Mouse (Mus musculus) myocyte (in vitro differentiated cells): ENCODE data around the gene Pigk. TPM values are rescaled to one million over a fixed set of nuclear protein-coding genes. Genes with fewer than 3 reads are reported as not detected.
"Not testable (repeated sequence)": the region's sequence is repeated elsewhere in the genome, so short reads cannot be mapped to it uniquely, and the experiment has no call there.

ENCODE experiments used
- H3K27me3 ChIP-seq: one replicate; pipeline ENCODE4 v1.6.1; 2011; ENCODE audit not compliant: control insufficient read depth, insufficient read depth, insufficient read length
- H3K36me3 ChIP-seq: one replicate; pipeline ENCODE4 v1.6.1; 2011; ENCODE audit not compliant: control insufficient read depth, insufficient read depth
- H3K4me2 ChIP-seq: one replicate; pipeline ENCODE4 v1.6.1; 2011; ENCODE audit warnings: low read depth, control low read depth
- H3K4me3 ChIP-seq: one replicate; pipeline ENCODE4 v1.5.1; 2011; ENCODE audit warnings: mild to moderate bottlenecking, control low read depth, moderate library complexity
- H3K79me2 ChIP-seq: one replicate; pipeline ENCODE4 v1.6.1; 2011; ENCODE audit not compliant: control insufficient read depth, insufficient read depth
- H3ac ChIP-seq: one replicate; pipeline ENCODE4 v1.6.1; 2011; ENCODE audit not compliant: control insufficient read depth, insufficient read length
- CEBPB ChIP-seq: IDR thresholded peaks from 2 replicates; pipeline ENCODE4 v1.6.1; 2011; ENCODE audit warnings: mild to moderate bottlenecking, moderate library complexity; ENCODE audit not compliant: poor library complexity, insufficient read depth, severe bottlenecking
- E2F4 ChIP-seq: IDR thresholded peaks from one replicate; pipeline ENCODE4 v1.6.1; 2011; ENCODE audit warnings: mild to moderate bottlenecking, control low read depth, moderate library complexity; ENCODE audit not compliant: insufficient read depth
- MAX ChIP-seq: IDR thresholded peaks from one replicate; pipeline ENCODE4 v1.6.1; 2011; ENCODE audit warnings: low read depth, mild to moderate bottlenecking, control low read depth
- MYOD1 ChIP-seq, 3 experiments: IDR thresholded peaks; one replicate each; pipeline ENCODE4 v1.6.1; 2011; ENCODE audit warnings: control low read depth in 2 of 3, low read depth in 2 of 3, mild to moderate bottlenecking in 2 of 3, moderate library complexity in 1 of 3; ENCODE audit not compliant: insufficient read length in 2 of 3, control insufficient read depth in 1 of 3
- MYOG ChIP-seq, 3 experiments: IDR thresholded peaks; one replicate each; pipeline ENCODE4 v1.6.1; 2011; ENCODE audit warnings: control low read depth in 2 of 3, low read depth in 2 of 3, mild to moderate bottlenecking in 2 of 3; ENCODE audit not compliant: insufficient read length in 2 of 3, control insufficient read depth in 1 of 3, insufficient read depth in 1 of 3
- POLR2A ChIP-seq: IDR thresholded peaks from one replicate; pipeline ENCODE4 v1.6.1; 2011; ENCODE audit warnings: low read depth, mild to moderate bottlenecking, control low read depth, moderate library complexity; ENCODE audit not compliant: insufficient read length
- POLR2AphosphoS2 ChIP-seq: IDR thresholded peaks from one replicate; pipeline ENCODE4 v1.6.1; 2011; ENCODE audit warnings: low read depth, control low read depth; ENCODE audit not compliant: insufficient read length
- REST ChIP-seq: IDR thresholded peaks from one replicate; pipeline ENCODE4 v1.6.1; 2011; ENCODE audit warnings: mild to moderate bottlenecking, control low read depth, moderate library complexity; ENCODE audit not compliant: insufficient read depth, insufficient read length
- SRF ChIP-seq: IDR thresholded peaks from one replicate; pipeline ENCODE4 v1.6.1; 2011; ENCODE audit warnings: low read depth; ENCODE audit not compliant: control insufficient read depth, insufficient read length
- TCF12 ChIP-seq: IDR thresholded peaks from one replicate; pipeline ENCODE4 v1.6.1; 2011; ENCODE audit warnings: mild to moderate bottlenecking, control low read depth; ENCODE audit not compliant: poor library complexity, insufficient read depth, severe bottlenecking
- TCF3 ChIP-seq: IDR thresholded peaks from one replicate; pipeline ENCODE4 v1.6.1; 2011; ENCODE audit warnings: low read depth, control low read depth; ENCODE audit not compliant: insufficient read length
- USF1 ChIP-seq: IDR thresholded peaks from one replicate; pipeline ENCODE4 v1.6.1; 2011; ENCODE audit warnings: low read depth, mild to moderate bottlenecking, control low read depth, moderate library complexity
- polyA plus RNA-seq: library from polyadenylated mRNA; unstranded; fragments of >200 nt; fragmentation: generic; extraction: Trizol; gene quantifications from one replicate; pipeline ENCODE4 v1.2.1, GENCODE M21; 2012; ENCODE audit warnings: missing spikeins

Pigk gene
- polyA plus RNA-seq, 1 experiment, result 20.7 TPM

DNA sequence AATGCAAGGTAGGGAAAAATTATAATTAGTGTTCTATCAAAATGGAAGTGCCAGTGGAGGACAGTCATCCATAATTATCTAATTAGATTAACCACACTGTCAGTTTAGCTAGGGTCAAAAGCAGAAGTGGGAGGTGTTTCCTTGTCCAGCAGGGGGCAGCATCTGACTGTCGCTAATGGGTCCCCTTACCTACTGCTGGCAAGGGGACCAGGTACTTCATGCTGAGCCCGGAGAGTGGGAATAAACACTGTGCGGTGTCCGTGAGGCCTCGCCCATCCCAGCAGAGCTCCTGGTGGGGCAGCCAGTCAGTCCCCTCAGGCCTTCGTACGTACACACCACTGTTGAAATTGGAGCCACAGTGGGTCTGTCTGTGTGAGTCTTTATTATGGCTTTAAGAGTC, 69.9 kb downstream of the Pigk start:
- H3ac ChIP-seq, result no peak overlapping the region
- no peaks in the 10 kb centered on the region for H3K36me3 ChIP-seq
- H3K79me2 ChIP-seq, result no peaks in the 10 kb centered on the region
- no peak overlapping the region for H3K4me2 ChIP-seq
- H3K27me3 ChIP-seq, result no peaks in the 10 kb centered on the region
- no peak overlapping the region for H3K4me3 ChIP-seq
- TF ChIP-seq TCF3 (no peak), MAX (no peak), TCF12 (no peak), SRF (no peak), E2F4 (no peak)

DNA sequence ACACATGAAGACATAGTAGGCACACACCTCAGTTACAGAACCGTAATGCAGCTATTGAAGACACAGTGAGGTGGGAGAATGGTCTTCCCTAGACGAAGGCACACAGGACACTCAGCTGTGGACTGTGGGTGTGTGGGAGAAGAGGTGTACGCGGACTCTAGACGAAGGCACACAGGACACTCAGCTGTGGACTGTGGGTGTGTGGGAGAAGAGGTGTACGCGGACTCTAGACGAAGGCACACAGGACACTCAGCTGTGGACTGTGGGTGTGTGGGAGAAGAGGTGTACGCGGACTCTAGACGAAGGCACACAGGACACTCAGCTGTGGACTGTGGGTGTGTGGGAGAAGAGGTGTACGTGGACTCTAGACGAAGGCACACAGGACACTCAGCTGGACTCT, 70.5 kb downstream of the Pigk start:
- H3K79me2 ChIP-seq, H3K27me3 ChIP-seq, H3K4me3 ChIP-seq, H3K36me3 ChIP-seq, H3ac ChIP-seq, H3K4me2 ChIP-seq: not testable (repeated sequence)

DNA sequence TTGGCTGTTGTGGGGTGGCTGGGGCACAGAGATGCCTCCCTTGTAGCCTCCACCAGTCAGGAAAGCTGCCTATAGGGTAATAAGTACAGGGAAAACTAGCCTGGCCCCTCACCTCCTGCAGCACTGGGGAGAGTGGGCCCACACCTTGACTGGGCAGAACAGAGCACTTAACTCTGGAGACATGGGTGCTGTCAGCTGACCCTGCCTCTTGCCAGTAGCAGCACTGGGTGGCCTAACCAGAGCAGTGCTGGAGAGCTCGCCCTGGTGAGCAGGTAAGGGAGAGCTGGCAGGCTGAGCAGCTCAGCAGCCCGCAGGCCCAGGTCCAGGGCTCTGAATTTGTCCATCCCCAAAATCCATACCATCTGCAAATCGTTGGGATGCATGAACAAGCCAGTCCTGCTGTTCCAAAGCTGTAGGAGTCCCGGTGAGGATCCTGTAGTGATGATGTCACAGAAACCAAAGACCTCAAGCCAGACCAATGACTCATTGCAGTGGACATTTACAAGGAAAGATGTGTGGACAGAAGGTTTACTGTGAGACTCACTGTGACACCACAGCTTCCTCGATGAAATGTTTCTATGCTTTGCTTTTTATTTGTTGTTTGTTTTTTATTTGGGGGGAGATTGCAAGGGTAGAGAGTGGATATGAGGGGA, 74.5 kb downstream of the Pigk start:
- H3K36me3 ChIP-seq, H3K79me2 ChIP-seq, H3K27me3 ChIP-seq, H3ac ChIP-seq, H3K4me3 ChIP-seq: not testable (repeated sequence)
- H3K4me2 ChIP-seq, result peak overlapping the region; percentile 12

DNA sequence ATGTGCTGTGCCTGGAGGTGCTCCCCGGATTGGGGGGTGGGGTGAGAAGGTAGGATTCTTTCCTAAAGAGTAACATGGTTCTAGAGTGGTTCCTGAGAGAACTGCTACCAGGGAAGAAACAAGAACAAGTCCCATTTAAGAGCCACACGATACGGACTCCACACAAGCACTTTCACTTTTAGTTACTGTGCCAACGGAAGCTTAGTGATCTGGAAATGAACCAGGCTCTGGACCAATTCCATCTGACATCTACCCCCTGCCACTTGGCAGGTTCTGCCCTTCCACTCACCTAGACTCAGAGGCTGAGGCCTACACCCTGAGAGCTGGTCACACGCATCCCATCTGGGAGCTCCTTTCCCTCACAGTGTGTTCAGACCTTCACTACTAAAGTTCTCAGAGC, 78.7 kb downstream of the Pigk start:
- no peak overlapping the region for H3K4me3 ChIP-seq
- no peaks in the 10 kb centered on the region for H3K27me3 ChIP-seq
- H3K4me2 ChIP-seq, result no peak overlapping the region
- H3ac ChIP-seq, result no peak overlapping the region
- no peaks in the 10 kb centered on the region for H3K36me3 ChIP-seq
- TF ChIP-seq MAX (no peak), MYOG (IDR thresholded peaks at IDR 0.05; ENCODE audit: control insufficient read depth in 1 of 3, insufficient read depth in 1 of 3, insufficient read length in 2 of 3, low read depth in 2 of 3) (no peak), TCF12 (no peak), REST (no peak), E2F4 (no peak), SRF (no peak), CEBPB (no peak), POLR2A (no peak), TCF3 (no peak), USF1 (no peak), POLR2AphosphoS2 (no peak), MYOD1 (IDR thresholded peaks at IDR 0.05; ENCODE audit: control insufficient read depth in 1 of 3, insufficient read length in 2 of 3, low read depth in 2 of 3) (no peak)
- no peaks in the 10 kb centered on the region for H3K79me2 ChIP-seq

DNA sequence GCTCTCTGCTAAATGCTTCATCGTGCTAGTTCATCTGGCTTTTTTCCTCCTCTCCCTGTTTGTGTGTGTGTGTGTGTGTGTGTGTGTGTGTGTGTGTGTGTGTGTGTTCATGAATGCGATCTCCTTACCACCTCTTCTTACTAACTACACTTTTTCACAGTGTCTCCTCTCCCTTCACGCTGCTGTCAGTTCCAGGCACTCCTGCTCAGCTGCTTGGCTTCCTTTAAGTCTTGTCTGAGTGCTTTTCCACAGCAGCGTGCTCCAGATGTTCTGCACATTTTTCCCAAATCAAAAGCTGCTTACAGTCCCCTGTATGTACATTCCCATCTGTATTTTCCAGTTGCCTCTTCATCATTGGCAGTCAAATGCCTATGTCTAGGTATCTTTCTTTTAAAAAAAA, 79.1 kb downstream of the Pigk start:
- Histone ChIP-seq H3K4me3 (no peak overlapping the region), H3K79me2 (no peaks in the 10 kb centered on the region), H3K27me3 (no peaks in the 10 kb centered on the region), H3K36me3 (no peaks in the 10 kb centered on the region), H3K4me2 (no peak overlapping the region), H3ac (no peak overlapping the region)
- TF ChIP-seq MYOD1 (IDR thresholded peaks at IDR 0.05; ENCODE audit: control insufficient read depth in 1 of 3, insufficient read length in 2 of 3, low read depth in 2 of 3) (no peak), SRF (no peak), MYOG (IDR thresholded peaks at IDR 0.05; ENCODE audit: control insufficient read depth in 1 of 3, insufficient read depth in 1 of 3, insufficient read length in 2 of 3, low read depth in 2 of 3) (no peak), E2F4 (no peak), TCF12 (no peak), CEBPB (no peak), POLR2AphosphoS2 (no peak), TCF3 (no peak), POLR2A (no peak), REST (no peak), USF1 (no peak), MAX (no peak)

DNA sequence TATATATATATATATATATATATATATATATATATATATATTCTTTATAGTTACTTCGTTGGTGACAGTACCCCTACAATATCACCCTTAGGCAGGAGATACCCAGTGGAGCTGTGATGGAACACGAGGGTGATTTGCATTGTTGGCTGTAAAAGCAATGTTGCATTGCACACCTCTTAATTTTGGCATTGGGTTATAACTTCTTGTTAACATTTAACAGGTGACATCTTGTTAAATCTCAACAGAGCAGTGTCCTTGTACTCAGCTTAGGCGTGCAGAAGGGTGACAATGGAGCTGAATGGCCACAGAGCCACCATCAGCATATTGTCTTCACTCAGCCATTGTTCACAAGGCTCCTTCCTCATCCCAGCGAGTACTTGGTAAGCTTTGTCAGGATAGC, 82.3 kb downstream of the Pigk start:
- H3K27me3 ChIP-seq, result no peaks in the 10 kb centered on the region
- no peak for TF ChIP-seq SRF
- no peak for TF ChIP-seq MYOD1 (IDR thresholded peaks at IDR 0.05; ENCODE audit: control insufficient read depth in 1 of 3, insufficient read length in 2 of 3, low read depth in 2 of 3)
- TF ChIP-seq TCF3, result no peak
- no peak for TF ChIP-seq USF1
- TF ChIP-seq E2F4, result no peak
- TF ChIP-seq MYOG (IDR thresholded peaks at IDR 0.05; ENCODE audit: control insufficient read depth in 1 of 3, insufficient read depth in 1 of 3, insufficient read length in 2 of 3, low read depth in 2 of 3), result no peak
- no peak for TF ChIP-seq TCF12
- no peak for TF ChIP-seq POLR2A
- TF ChIP-seq POLR2AphosphoS2, result no peak
- TF ChIP-seq CEBPB, result no peak
- TF ChIP-seq MAX, result no peak
- no peak for TF ChIP-seq REST
- no peak overlapping the region for H3K4me3 ChIP-seq
- no peak overlapping the region for H3ac ChIP-seq
- no peaks in the 10 kb centered on the region for H3K36me3 ChIP-seq
- no peak overlapping the region for H3K4me2 ChIP-seq
- H3K79me2 ChIP-seq, result no peaks in the 10 kb centered on the region
